Mouse (Mus musculus) neural tube, embryonic 14.5 days (tissue): ENCODE measurements around the gene Wrnip1. TPM values are rescaled to one million over a fixed set of nuclear protein-coding genes. Genes with fewer than 3 reads are reported as not detected.

Source experiments
- ATAC-seq: fragments of 200-750 bp; cut with Nextera tagmentation; 2 replicates; pipeline ENCODE4 v1.8.0; 2017; ENCODE audit warnings: low read depth, mild to moderate bottlenecking, moderate TSS enrichment, moderate library complexity
- H3K27ac ChIP-seq: fragments of 300-500 bp; sonication (generic); 2 replicates; pipeline ENCODE4 v1.5.1; 2014; ENCODE audit warnings: low read depth, mild to moderate bottlenecking, control low read depth, low read length, moderate library complexity, mixed read lengths
- H3K27me3 ChIP-seq: fragments of 300-500 bp; sonication (generic); 2 replicates; pipeline ENCODE4 v1.6.1; 2014; ENCODE audit warnings: low read length; ENCODE audit not compliant: control insufficient read depth, insufficient read depth
- H3K36me3 ChIP-seq: fragments of 300-500 bp; sonication (generic); 2 replicates; pipeline ENCODE4 v1.6.1; 2014; ENCODE audit warnings: low read length, mixed read lengths; ENCODE audit not compliant: control insufficient read depth, insufficient read depth
- H3K4me1 ChIP-seq: fragments of 300-500 bp; sonication (generic); 2 replicates; pipeline ENCODE4 v1.6.1; 2014; ENCODE audit warnings: low read length; ENCODE audit not compliant: control insufficient read depth, insufficient read depth
- H3K4me2 ChIP-seq: fragments of 300-500 bp; sonication (generic); 2 replicates; pipeline ENCODE4 v1.6.1; 2014; ENCODE audit warnings: mild to moderate bottlenecking, low read depth, low read length, control low read depth
- H3K4me3 ChIP-seq: fragments of 300-500 bp; sonication (generic); 2 replicates; pipeline ENCODE4 v1.5.1; 2014; ENCODE audit warnings: low read depth, low read length, control low read depth, mixed read lengths
- H3K9ac ChIP-seq: fragments of 300-500 bp; sonication (generic); replicated peaks from 2 replicates; pipeline ENCODE4 v1.6.1; 2014; ENCODE audit warnings: low read depth, mild to moderate bottlenecking, control low read depth, low read length, mixed read lengths
- H3K9me3 ChIP-seq: fragments of 300-500 bp; sonication (generic); 2 replicates; pipeline ENCODE4 v1.6.1; 2016; ENCODE audit warnings: low read length; ENCODE audit not compliant: control insufficient read depth
- WGBS: fragments of 180-500 bp; shearing (Covaris S2); extraction: QIAGEN DNeasy Blood & Tissue Kit; methylation state at CpG from one replicate; pipeline ENCODE4 v1.1.7; 2014; 5-methylcytosine and 5-hydroxymethylcytosine counted together
- polyA plus RNA-seq: library from polyadenylated mRNA; unstranded; fragments of >200 nt; fragmentation: Nextera tagmentation; extraction: Ambion mirVana; gene quantifications from 2 replicates; pipeline ENCODE4 v1.2.1, GENCODE M21; 2014

Gene Wrnip1
- polyA plus RNA-seq, 1 experiment from 2014 or later = 29.0 TPM

- no peak overlapping the region for H3K4me2 ChIP-seq
- no peak overlapping the region for H3K27ac ChIP-seq
- H3K9ac ChIP-seq = no peak overlapping the region
- H3K4me1 ChIP-seq = no peaks in the 10 kb centered on the region
- no peaks in the 10 kb centered on the region for H3K9me3 ChIP-seq
- no peak overlapping the region for H3K4me3 ChIP-seq
- WGBS = 90% methylated on average over 10 of the region's 10 CpGs
- no peaks in the 10 kb centered on the region for H3K27me3 ChIP-seq
- ATAC-seq = no peak
- H3K36me3 ChIP-seq = no peaks in the 10 kb centered on the region
Observed at GRCm38 (mm10) chr13:32776350-32776749, 25.5 kb upstream of the Wrnip1 start.

GRCm38 (mm10) chr13:32778861-32779260 lies 23.0 kb upstream of the Wrnip1 start:
- H3K27ac ChIP-seq = no peak overlapping the region
- H3K36me3 ChIP-seq = no peaks in the 10 kb centered on the region
- H3K27me3 ChIP-seq = no peaks in the 10 kb centered on the region
- no peak overlapping the region for H3K4me3 ChIP-seq
- ATAC-seq = no peak
- no peaks in the 10 kb centered on the region for H3K4me1 ChIP-seq
- H3K9ac ChIP-seq = no peak overlapping the region
- H3K4me2 ChIP-seq = no peak overlapping the region
- H3K9me3 ChIP-seq = no peaks in the 10 kb centered on the region
- WGBS = 58% methylated on average over 3 of the region's 3 CpGs

GRCm38 (mm10) chr13:32783055-32783454 lies 18.8 kb upstream of the Wrnip1 start:
- Histone ChIP-seq H3K4me3 (no peak overlapping the region), H3K27ac (no peak overlapping the region), H3K27me3 (no peaks in the 10 kb centered on the region), H3K4me1 (no peaks in the 10 kb centered on the region), H3K36me3 (no peaks in the 10 kb centered on the region), H3K9ac (no peak overlapping the region), H3K4me2 (no peak overlapping the region), H3K9me3 (no peaks in the 10 kb centered on the region)
- no peak for ATAC-seq
- 74% methylated on average over 5 of the region's 5 CpGs for WGBS

GRCm38 (mm10) chr13:32783816-32784215 lies 18.0 kb upstream of the Wrnip1 start, which contains the start of gene Mylk4:
TSS of gene Mylk4 (minus strand) at chr13:32783954.
- Histone ChIP-seq H3K36me3 (no peaks in the 10 kb centered on the region), H3K4me2 (no peak within 1 kb of the TSS), H3K9ac (no peak within 1 kb of the TSS), H3K4me3 (no peak within 1 kb of the TSS), H3K9me3 (no peaks in the 10 kb centered on the region), H3K27me3 (no peaks in the 10 kb centered on the region), H3K27ac (no peak within 1 kb of the TSS), H3K4me1 (no peaks in the 10 kb centered on the region)
- WGBS = 86% methylated on average over 8 of the region's 8 CpGs
- no peak for ATAC-seq

- 88% methylated on average over 2 of the region's 2 CpGs for WGBS
- no peaks in the 10 kb centered on the region for H3K9me3 ChIP-seq
- no peak overlapping the region for H3K4me2 ChIP-seq
- H3K27me3 ChIP-seq = no peaks in the 10 kb centered on the region
- no peaks in the 10 kb centered on the region for H3K4me1 ChIP-seq
- no peak overlapping the region for H3K27ac ChIP-seq
- H3K4me3 ChIP-seq = no peak overlapping the region
- no peak for ATAC-seq
- H3K36me3 ChIP-seq = no peaks in the 10 kb centered on the region
- no peak overlapping the region for H3K9ac ChIP-seq
Observed at GRCm38 (mm10) chr13:32787584-32787983, 14.3 kb upstream of the Wrnip1 start.

GRCm38 (mm10) chr13:32789781-32790180 lies 12.1 kb upstream of the Wrnip1 start:
- Histone ChIP-seq H3K4me1 (no peaks in the 10 kb centered on the region), H3K4me3 (no peak overlapping the region), H3K36me3 (no peaks in the 10 kb centered on the region), H3K9ac (no peak overlapping the region), H3K9me3 (no peaks in the 10 kb centered on the region), H3K4me2 (no peak overlapping the region), H3K27ac (no peak overlapping the region), H3K27me3 (no peaks in the 10 kb centered on the region)
- ATAC-seq = no peak
- WGBS = 81% methylated on average over 4 of the region's 4 CpGs

- 76% methylated on average over 2 of the region's 2 CpGs for WGBS
- no peak overlapping the region for H3K4me2 ChIP-seq
- no peak overlapping the region for H3K4me3 ChIP-seq
- H3K27me3 ChIP-seq = no peaks in the 10 kb centered on the region
- H3K4me1 ChIP-seq = no peaks in the 10 kb centered on the region
- no peak for ATAC-seq
- no peak overlapping the region for H3K27ac ChIP-seq
- no peaks in the 10 kb centered on the region for H3K36me3 ChIP-seq
- no peak overlapping the region for H3K9ac ChIP-seq
- no peaks in the 10 kb centered on the region for H3K9me3 ChIP-seq
Observed at GRCm38 (mm10) chr13:32794619-32795018, 7.2 kb upstream of the Wrnip1 start.

- no peak for ATAC-seq
- no peaks in the 10 kb centered on the region for H3K4me1 ChIP-seq
- H3K27ac ChIP-seq = no peak overlapping the region
- H3K27me3 ChIP-seq = no peaks in the 10 kb centered on the region
- H3K4me3 ChIP-seq = no peak overlapping the region
- H3K9me3 ChIP-seq = no peaks in the 10 kb centered on the region
- H3K9ac ChIP-seq = no peak overlapping the region
- no peaks in the 10 kb centered on the region for H3K36me3 ChIP-seq
- no peak overlapping the region for H3K4me2 ChIP-seq
- WGBS = 93% methylated on average over 5 of the region's 5 CpGs
Observed at GRCm38 (mm10) chr13:32795166-32795565, 6.7 kb upstream of the Wrnip1 start.

- Histone ChIP-seq H3K27me3 (no peaks in the 10 kb centered on the region), H3K9ac (no peak overlapping the region), H3K9me3 (no peaks in the 10 kb centered on the region), H3K36me3 (no peaks in the 10 kb centered on the region), H3K4me1 (peaks cover 5% of the 10 kb centered on the region; the same call in 1 of the 2 replicates), H3K27ac (no peak overlapping the region), H3K4me2 (no peak overlapping the region), H3K4me3 (no peak overlapping the region)
- ATAC-seq = no peak
- 81% methylated on average over 1 of the region's 1 CpGs for WGBS
Observed at GRCm38 (mm10) chr13:32797085-32797484, 4.8 kb upstream of the Wrnip1 start.

- Histone ChIP-seq H3K4me1 (peaks cover 15% of the 10 kb centered on the region; the same call in 1 of the 2 replicates), H3K9me3 (no peaks in the 10 kb centered on the region), H3K4me3 (no peak overlapping the region), H3K36me3 (no peaks in the 10 kb centered on the region), H3K27ac (no peak overlapping the region), H3K9ac (no peak overlapping the region), H3K4me2 (no peak overlapping the region), H3K27me3 (no peaks in the 10 kb centered on the region)
- WGBS = 76% methylated on average over 2 of the region's 2 CpGs
- no peak for ATAC-seq
Observed at GRCm38 (mm10) chr13:32799131-32799530, 2.7 kb upstream of the Wrnip1 start.
